Mouse (Mus musculus): ENCODE results near the gene Olfr316.

DNA sequence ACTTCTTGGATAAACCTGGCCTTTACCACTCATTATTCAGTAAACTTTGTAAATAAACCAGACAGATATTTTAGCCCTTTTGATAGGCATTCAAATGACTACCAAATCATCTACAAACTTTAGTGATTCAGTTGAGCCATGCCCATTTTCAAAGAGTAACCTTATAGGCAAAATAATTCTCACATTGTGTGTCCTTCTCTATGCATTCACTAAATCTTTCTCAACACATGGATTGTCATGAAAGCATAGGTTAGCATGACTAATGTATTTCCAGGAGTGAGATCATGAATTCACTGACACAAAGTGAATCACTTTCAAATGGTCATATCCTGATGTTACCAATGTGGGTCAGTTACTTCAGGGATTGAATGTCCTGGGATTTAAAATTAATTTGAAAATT, 20.4 kb downstream of the Olfr316 start, which contains the start of gene Olfr315:
- TF ChIP-seq CTCF (IDR thresholded peaks at IDR 0.05; ENCODE audit: low read depth) = no peak
- TF ChIP-seq EP300 (IDR thresholded peaks at IDR 0.05; ENCODE audit: low read depth) = no peak

Data from liver, embryonic 14.5 days (tissue).